Mouse (Mus musculus) gastrocnemius, postnatal 14 days (tissue): Measurements from ENCODE around the gene Rabep2. TPM values are rescaled to one million over a fixed set of nuclear protein-coding genes. Genes with fewer than 3 reads are reported as not detected.

Experiments used
- DNase-seq: peaks from one replicate; pipeline ENCODE4 v3.0.0; 2021; ENCODE audit warnings: mixed read lengths
- intact Hi-C: fragments of 180-260 bp; cut with DNase I; formaldehyde crosslinking; loops from one replicate; pipeline ENCODE4 v1.15.1; 2025; ENCODE audit warnings: low total_unique reads
- total RNA-seq, 2 experiments: library from RNA; stranded (reverse); gene quantifications; 2 replicates each; pipeline ENCODE4 v1.2.3; 2021

The Rabep2 gene
- total RNA-seq, 2 experiments from 2014 or later, result 12.1 to 12.7 TPM

GRCm38 (mm10) chr7:126460623-126461399, 32.3 kb downstream of the Rabep2 start:
- intact Hi-C loops, result no loop called here
- DNase-seq, result peak; percentile 45

GRCm38 (mm10) chr7:126461626-126462025, 33.1 kb downstream of the Rabep2 start:
- intact Hi-C loops, result no loop called here

GRCm38 (mm10) chr7:126463004-126463403, 34.4 kb downstream of the Rabep2 start, which contains the start of gene Atp2a1:
Atp2a1 (minus strand) TSS chr7:126463108.
- intact Hi-C loops, result no loop called here
- peak; percentile 84 for DNase-seq

More at GRCm38 (mm10) chr7:126461626-126462025, 33.1 kb downstream of the Rabep2 start:
- peak; percentile 41 for DNase-seq

- intact Hi-C loops, result no loop called here
- peak; percentile 32 for DNase-seq
Observed at GRCm38 (mm10) chr7:126463547-126463946, 35.0 kb downstream of the Rabep2 start.

GRCm38 (mm10) chr7:126464121-126464520, 35.6 kb downstream of the Rabep2 start:
- peak; percentile 87 for DNase-seq
- intact Hi-C loops, result no loop called here

GRCm38 (mm10) chr7:126464836-126465235, 36.3 kb downstream of the Rabep2 start:
- peak; percentile 85 for DNase-seq
- intact Hi-C loops, result no loop called here

GRCm38 (mm10) chr7:126465246-126466030, 36.9 kb downstream of the Rabep2 start:
- intact Hi-C loops, result no loop called here
- DNase-seq, result peak; percentile 76

GRCm38 (mm10) chr7:126466116-126466515, 37.6 kb downstream of the Rabep2 start:
- intact Hi-C loops, result no loop called here
- no peak for DNase-seq

GRCm38 (mm10) chr7:126466707-126467106, 38.1 kb downstream of the Rabep2 start:
- intact Hi-C loops, result no loop called here
- DNase-seq, result no peak

GRCm38 (mm10) chr7:126467271-126467670, 38.7 kb downstream of the Rabep2 start:
- intact Hi-C loops, result no loop called here
- DNase-seq, result peak; percentile 59

GRCm38 (mm10) chr7:126467834-126468627, 39.5 kb downstream of the Rabep2 start:
- DNase-seq, result no peak
- intact Hi-C loops, result no loop called here

GRCm38 (mm10) chr7:126470077-126470476, 41.5 kb downstream of the Rabep2 start:
- DNase-seq, result no peak
- intact Hi-C loops, result no loop called here

GRCm38 (mm10) chr7:126471361-126471760, 42.8 kb downstream of the Rabep2 start:
- intact Hi-C loops, result no loop called here
- DNase-seq, result no peak

GRCm38 (mm10) chr7:126471853-126472252, 43.3 kb downstream of the Rabep2 start:
- DNase-seq, result no peak
- intact Hi-C loops, result no loop called here

GRCm38 (mm10) chr7:126472306-126472705, 43.7 kb downstream of the Rabep2 start:
- no peak for DNase-seq
- intact Hi-C loops, result no loop called here

- no peak for DNase-seq
- intact Hi-C loops, result no loop called here
Observed at GRCm38 (mm10) chr7:126472713-126473112, 44.2 kb downstream of the Rabep2 start.

GRCm38 (mm10) chr7:126473470-126474086, 45.0 kb downstream of the Rabep2 start:
- intact Hi-C loops, result no loop called here
- no peak for DNase-seq

GRCm38 (mm10) chr7:126474486-126474955, 46.0 kb downstream of the Rabep2 start:
- intact Hi-C loops, result no loop called here
- peak; percentile 41 for DNase-seq

- intact Hi-C loops, result no loop called here
- DNase-seq, result peak; percentile 90
Observed at GRCm38 (mm10) chr7:126474993-126475581, 46.5 kb downstream of the Rabep2 start, which contains the start of gene Sh2b1. Sh2b1 (minus strand) TSS chr7:126475424.
